Mouse (Mus musculus) left cerebral cortex, adult 8-10 months (tissue): ENCODE data around the gene Mon1b. TPM values are rescaled to one million over a fixed set of nuclear protein-coding genes. Genes with fewer than 3 reads are reported as not detected.
A peak's percentile ranks its signal among the peaks of the same experiment; 100 is the strongest.

Experiments
- DNase-seq, 2 experiments: peaks; one replicate each; pipeline ENCODE4 v3.0.0; 2022; ENCODE audit warnings: low spot score in 2 of 2
- total RNA-seq, 4 experiments: library from RNA; stranded (reverse); gene quantifications; 2 replicates each; pipeline ENCODE4 v1.2.4; 2022

Gene Mon1b
- total RNA-seq: 10 to 100 TPM; 22.0 to 26.2 (median 23.0) TPM

GRCm38 (mm10) chr8:113634670-113635591 is at the start of gene Mon1b:
Gene Mon1b, plus strand, starts transcription at chr8:113635587.
- peak; percentile 97 to 99 for DNase-seq

- DNase-seq: no peak
These were observed 37.0 kb upstream of the Mon1b start for GRCm38 (mm10) chr8:113598401-113598800.

- DNase-seq: no peak
These were observed 2.8 kb upstream of the Mon1b start for GRCm38 (mm10) chr8:113632634-113633033.

- DNase-seq: no peak
These were observed 1.2 kb upstream of the Mon1b start for GRCm38 (mm10) chr8:113634161-113634560.

- peak in 1 of 2 experiments; percentile 20 for DNase-seq
These were observed 349 bp downstream of the Mon1b start for GRCm38 (mm10) chr8:113635592-113636279.

GRCm38 (mm10) chr8:113636280-113636628 is 867 bp downstream of the Mon1b start:
- no peak for DNase-seq

GRCm38 (mm10) chr8:113640357-113640756 is 5.0 kb downstream of the Mon1b start:
- DNase-seq: no peak

- DNase-seq: no peak
These were observed 7.5 kb downstream of the Mon1b start, which contains the start of gene Syce1l for GRCm38 (mm10) chr8:113642926-113643325. Gene Syce1l, plus strand, starts transcription at chr8:113643213.

- DNase-seq: no peak
These were observed 8.3 kb downstream of the Mon1b start for GRCm38 (mm10) chr8:113643479-113644210.

GRCm38 (mm10) chr8:113645220-113645619 is 9.8 kb downstream of the Mon1b start:
- DNase-seq: no peak

GRCm38 (mm10) chr8:113652450-113652849 is 17.1 kb downstream of the Mon1b start:
- no peak for DNase-seq

GRCm38 (mm10) chr8:113653151-113653550 is 17.8 kb downstream of the Mon1b start:
- DNase-seq: no peak

- no peak for DNase-seq
These were observed 20.8 kb downstream of the Mon1b start for GRCm38 (mm10) chr8:113656154-113656553.

- no peak for DNase-seq
These were observed 21.4 kb downstream of the Mon1b start for GRCm38 (mm10) chr8:113656681-113657298.

- DNase-seq: no peak
These were observed 24.7 kb downstream of the Mon1b start for GRCm38 (mm10) chr8:113660128-113660527.

GRCm38 (mm10) chr8:113664544-113664943 is 29.2 kb downstream of the Mon1b start:
- peak; percentile 63 to 76 for DNase-seq

GRCm38 (mm10) chr8:113665036-113665435 is 29.6 kb downstream of the Mon1b start:
- DNase-seq: no peak

- no peak for DNase-seq
These were observed 30.6 kb downstream of the Mon1b start for GRCm38 (mm10) chr8:113665951-113666350.

GRCm38 (mm10) chr8:113666714-113667432 is 31.5 kb downstream of the Mon1b start:
- no peak for DNase-seq

GRCm38 (mm10) chr8:113669924-113670323 is 34.5 kb downstream of the Mon1b start:
- DNase-seq: no peak
